Mouse (Mus musculus): ENCODE measurements around the gene Sectm1a.
"Not testable (repeated sequence)": the region's sequence is repeated elsewhere in the genome, so short reads cannot be mapped to it uniquely, and the experiment has no call there.

Sectm1a gene

DNA sequence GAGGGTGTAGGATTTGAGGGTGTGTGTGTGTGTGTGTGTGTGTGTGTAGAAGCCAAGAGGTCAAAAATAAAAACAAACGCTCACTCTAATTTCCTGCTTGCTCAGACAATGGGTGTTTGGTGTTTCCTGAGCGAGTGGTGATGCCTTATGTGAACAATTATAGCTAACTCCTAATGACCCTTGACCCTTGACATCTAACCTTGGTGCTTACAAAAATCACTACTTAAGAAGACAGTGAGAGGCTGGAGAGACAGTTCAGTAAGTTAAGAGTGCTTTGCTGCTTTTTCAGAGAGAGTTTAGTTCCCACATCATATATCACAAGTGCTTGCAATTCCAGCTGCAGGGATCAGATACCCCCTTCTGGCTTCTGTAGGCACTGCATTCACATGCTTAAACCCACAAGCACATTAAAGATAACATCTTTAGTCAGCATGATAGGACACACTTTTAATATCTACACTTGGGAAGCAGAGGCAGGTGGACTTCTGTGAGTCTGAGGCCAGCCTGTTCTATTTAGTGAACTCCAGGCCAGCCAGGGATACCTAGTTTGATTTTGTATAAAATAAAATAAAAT lies 33.1 kb downstream of the Sectm1a start:
- no peak for DNase-seq (ENCODE audit: low spot score in 2 of 2)

- no peak for DNase-seq (ENCODE audit: low spot score in 2 of 2)
Measured at GRCm38 (mm10) chr11:121045286-121045685, 35.7 kb downstream of the Sectm1a start.

DNA sequence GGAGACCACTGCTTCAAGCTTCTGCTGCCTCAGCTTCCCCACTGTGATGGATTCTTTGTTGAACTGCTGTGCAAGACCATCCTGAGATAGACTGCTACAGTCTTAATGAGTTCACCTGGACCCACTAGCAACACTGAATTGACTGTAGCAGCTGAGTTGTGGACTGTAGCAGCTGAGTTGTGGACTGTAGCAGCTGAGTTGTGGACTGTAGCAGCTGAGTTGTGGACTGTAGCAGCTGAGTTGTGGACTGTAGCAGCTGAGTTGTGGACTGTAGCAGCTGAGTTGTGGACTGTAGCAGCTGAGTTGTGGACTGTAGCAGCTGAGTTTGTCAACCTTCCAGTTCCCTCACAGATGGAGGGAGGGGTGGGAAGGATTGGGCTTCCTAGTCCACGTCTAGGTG lies 38.0 kb downstream of the Sectm1a start:
- not testable (repeated sequence) for DNase-seq (ENCODE audit: low spot score in 2 of 2)

GRCm38 (mm10) chr11:121042480-121042879 lies 38.5 kb downstream of the Sectm1a start:
- no peak for DNase-seq (ENCODE audit: low spot score in 2 of 2)

DNA sequence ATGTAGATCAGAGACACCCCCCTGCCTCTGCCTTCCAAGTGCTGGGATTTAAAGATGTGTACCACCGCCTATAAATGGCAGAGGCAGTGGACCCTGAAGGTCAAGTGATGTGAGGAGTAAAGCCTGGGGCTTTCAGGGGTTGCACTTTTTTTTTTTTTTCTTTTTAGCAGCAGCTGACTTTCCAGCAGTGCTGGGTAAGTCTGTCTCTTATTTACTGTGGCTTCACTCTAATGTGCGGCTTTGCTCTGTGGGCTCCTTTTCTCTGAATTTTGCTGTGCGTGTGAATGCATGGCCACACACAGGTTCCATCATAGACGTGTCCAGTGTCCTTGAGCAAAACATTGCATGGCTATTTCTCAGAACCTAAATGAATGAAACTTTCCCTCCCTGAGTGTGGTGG lies 39.4 kb downstream of the Sectm1a start:
- DNase-seq (ENCODE audit: low spot score in 2 of 2), result no peak

DNA sequence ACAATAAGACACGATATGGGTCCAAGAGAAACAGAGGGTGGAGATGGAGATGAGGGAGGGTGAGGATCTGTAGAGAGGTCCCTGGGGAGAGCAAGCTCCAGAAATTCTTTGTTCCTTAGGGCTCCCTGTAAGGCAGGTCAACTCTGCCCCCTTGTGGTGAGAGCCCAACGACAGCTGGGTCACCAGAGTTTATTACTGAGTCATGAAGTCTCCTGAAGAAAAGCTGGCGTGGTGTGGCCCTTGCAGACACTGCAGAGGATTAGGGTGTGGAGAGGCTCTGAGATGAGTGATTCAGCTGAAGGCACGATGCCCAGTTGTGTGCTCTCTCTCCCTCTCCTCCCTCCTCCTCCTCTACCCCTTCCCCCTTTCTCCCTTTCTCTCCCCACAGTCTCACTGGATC lies 39.8 kb downstream of the Sectm1a start:
- peak; percentile 44 to 84 for DNase-seq (ENCODE audit: low spot score in 2 of 2)

DNA sequence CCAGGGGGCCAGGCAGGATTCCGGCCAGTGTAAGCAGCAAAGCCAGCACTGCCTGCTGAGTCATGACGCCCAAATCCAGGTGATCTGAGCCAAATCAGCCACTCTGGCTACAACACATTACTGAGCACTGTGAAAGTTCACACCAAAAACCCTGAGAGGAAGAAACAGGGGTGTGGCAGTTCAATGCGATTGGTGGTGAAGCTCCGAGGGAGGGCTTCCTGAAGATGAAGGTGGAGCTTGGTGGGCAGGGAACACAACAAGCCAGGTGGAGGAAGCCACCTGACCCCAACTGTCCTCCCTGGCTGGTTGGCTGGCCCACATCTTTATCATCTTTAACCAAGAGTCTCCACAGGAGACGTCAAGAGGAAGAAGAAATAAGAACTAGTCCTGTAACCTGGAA lies 41.7 kb downstream of the Sectm1a start, which contains the start of gene Cd7:
Gene Cd7, minus strand, starts transcription at position 117 of the 400 bp plus-strand sequence.
- peak; percentile 7 to 28 for DNase-seq (ENCODE audit: low spot score in 2 of 2)

GRCm38 (mm10) chr11:121038366-121039240 lies 42.4 kb downstream of the Sectm1a start:
- DNase-seq (ENCODE audit: low spot score in 2 of 2), result no peak

DNA sequence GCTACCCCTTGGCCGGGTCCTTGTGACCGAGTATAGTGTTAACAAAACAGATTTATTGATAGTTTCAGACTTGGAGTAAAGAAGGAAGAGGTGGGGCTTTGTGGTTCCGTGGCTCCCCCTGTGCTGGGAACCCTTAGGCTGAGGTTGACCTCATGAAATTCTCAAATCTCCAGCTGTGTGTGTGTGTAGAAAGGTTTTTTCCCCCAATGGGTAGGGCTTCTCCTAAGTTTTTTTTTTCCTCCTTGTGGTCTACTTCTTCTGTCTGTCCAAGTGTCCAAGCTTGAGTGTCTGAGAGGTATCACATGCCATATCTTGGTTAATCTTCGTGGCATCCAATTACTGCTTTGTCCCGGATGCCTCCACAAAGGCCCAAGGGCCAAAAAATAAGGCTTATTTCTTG lies 47.9 kb downstream of the Sectm1a start:
- no peak for DNase-seq (ENCODE audit: low spot score in 2 of 2)

DNA sequence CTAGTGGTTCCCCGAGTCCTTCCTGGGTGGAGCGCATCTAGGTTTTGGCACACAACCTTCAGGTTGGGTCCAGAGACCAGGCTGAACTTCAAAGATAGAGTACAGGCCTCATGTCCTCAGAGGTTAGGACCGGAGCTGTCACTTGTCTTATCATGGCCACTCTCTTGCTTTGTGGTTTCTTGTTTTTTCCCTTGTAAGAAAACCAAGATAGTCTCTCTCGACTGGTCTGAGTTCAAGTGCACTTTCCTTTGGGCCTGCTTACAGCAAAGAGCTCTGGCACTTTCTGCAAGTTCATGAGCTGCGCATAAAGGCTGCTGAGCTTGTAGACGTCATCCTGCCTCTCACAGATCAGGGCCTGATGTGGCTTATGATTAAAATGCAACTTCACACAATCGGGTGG lies 53.8 kb downstream of the Sectm1a start:
- DNase-seq (ENCODE audit: low spot score in 2 of 2), result no peak

- DNase-seq (ENCODE audit: low spot score in 2 of 2), result no peak
Measured at GRCm38 (mm10) chr11:121024163-121024562, 56.9 kb downstream of the Sectm1a start.

DNA sequence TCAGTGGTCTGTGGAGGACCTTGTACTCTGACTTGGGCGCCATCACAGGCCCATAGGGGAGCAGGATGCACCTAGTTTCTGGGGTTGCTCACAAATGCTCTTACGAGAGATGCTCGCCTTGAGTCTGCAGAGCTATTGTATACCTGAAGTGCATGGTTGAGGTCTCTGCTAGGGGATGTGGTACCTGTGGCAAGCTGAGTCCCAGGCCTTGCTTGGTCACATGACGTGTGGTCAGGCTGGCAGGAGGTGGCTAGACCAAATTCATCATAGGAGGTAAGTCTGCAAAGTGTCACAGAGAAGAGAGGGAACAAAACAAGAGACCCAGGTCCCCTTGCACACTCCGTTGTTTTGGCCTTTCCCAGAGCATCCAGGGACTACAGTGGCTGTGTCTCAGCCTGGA lies 61.5 kb downstream of the Sectm1a start:
- DNase-seq (ENCODE audit: low spot score in 2 of 2), result no peak

DNA sequence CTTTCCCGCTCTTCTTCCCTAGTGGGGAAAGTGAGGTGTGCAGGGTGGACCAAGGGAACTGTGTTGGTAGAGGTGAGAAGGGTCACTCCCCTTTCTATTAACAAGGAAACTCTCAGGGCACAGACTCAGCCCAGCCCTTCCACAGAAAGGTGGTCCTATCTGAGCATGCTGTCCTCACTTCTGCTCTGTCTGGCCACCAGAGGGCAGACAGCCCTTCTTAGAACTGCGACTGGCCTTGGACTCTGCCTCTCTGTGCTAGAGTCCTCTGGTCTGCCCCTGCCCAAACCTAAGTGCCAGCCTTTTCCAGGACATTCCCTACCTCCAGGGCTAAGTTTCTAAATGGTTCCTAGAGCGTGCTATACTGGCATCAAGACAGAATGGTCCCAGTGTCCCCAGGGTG lies 63.3 kb downstream of the Sectm1a start:
- DNase-seq (ENCODE audit: low spot score in 2 of 2), result peak in 1 of 2 experiments; percentile 46
